Comparison of ENCODE assay signal across 14 mouse cellular contexts in genomic region chr6:31169343-31169742, GRCm38 (mm10).
DNase-seq lines count a peak whose midpoint lies in the region; ATAC-seq and TF ChIP-seq lines count a peak whose summit lies in the region.
"Had no signal": no experiment of that assay in that cellular context is flagged by ENCODE, and none has a peak within 500 bp of the region (broad histone marks: within the 10 kb centered on the region; RNA-seq: fewer than 3 reads in every experiment).

No protein-coding gene starts in this region.

- peak; percentile 84 for DNase-seq in A20 (ENCODE audit: low read depth, low spot score)
- DNase-seq in liver, postnatal 0 days, result no peak
- no peak for DNase-seq in retina, postnatal 1 day
- DNase-seq in adrenal gland, adult (ENCODE audit: inconsistent age in 2 of 2, low spot score in 1 of 2), result no peak
- DNase-seq in hindbrain, embryonic 10.5 days (ENCODE audit: low spot score), result no peak
- DNase-seq: cerebellum, adult 8-10 months; heart, postnatal 4 days; kidney, adult 18-20 months; kidney, postnatal 4 days; lung, postnatal 4 days had no signal

- TF ChIP-seq EP300 in liver, postnatal 0 days (IDR thresholded peaks at IDR 0.05; ENCODE audit: low read depth), result peak; percentile 74

- H3K27me3 ChIP-seq in liver, postnatal 0 days (ENCODE audit: insufficient read depth, low read length), result no peaks in the 10 kb centered on the region
- no peaks in the 10 kb centered on the region for H3K27me3 ChIP-seq in hindbrain, embryonic 10.5 days (ENCODE audit: insufficient read depth, poor library complexity, severe bottlenecking)
- H3K27me3 ChIP-seq: stomach, embryonic 15.5 days had no signal

- 48% methylated on average over 9 of the region's 9 CpGs for WGBS in liver, postnatal 0 days (ENCODE audit: insufficient replicate concordance)
- WGBS in hindbrain, embryonic 10.5 days, result 88% methylated on average over 9 of the region's 9 CpGs

- H3K4me1 ChIP-seq in liver, postnatal 0 days (ENCODE audit: insufficient read depth), result no peaks in the 10 kb centered on the region
- no peaks in the 10 kb centered on the region for H3K4me1 ChIP-seq in hindbrain, embryonic 10.5 days (replicated peaks)
- H3K4me1 ChIP-seq: stomach, embryonic 15.5 days had no signal

- H3K9ac ChIP-seq in liver, postnatal 0 days (replicated peaks), result no peak overlapping the region
- H3K9ac ChIP-seq: stomach, embryonic 15.5 days had no signal

- no peaks in the 10 kb centered on the region for H3K9me3 ChIP-seq in liver, postnatal 0 days (ENCODE audit: low read length)
- no peaks in the 10 kb centered on the region for H3K9me3 ChIP-seq in hindbrain, embryonic 10.5 days
- H3K9me3 ChIP-seq: stomach, embryonic 15.5 days had no signal

- peak; percentile 88 for ATAC-seq in CD4-positive, CD25-positive, alpha-beta regulatory T cell, adult 4 months
- peak; percentile 81 for ATAC-seq in granulocyte monocyte progenitor cell, adult 5-6 weeks (replicated peaks; ENCODE audit: poor library complexity, severe bottlenecking)
- ATAC-seq in liver, postnatal 0 days, result peak; percentile 25; the same call in 1 of the 2 replicates

- TF ChIP-seq CTCF in liver, postnatal 0 days (IDR thresholded peaks at IDR 0.05; ENCODE audit: low read depth), result no peak

- no peaks in the 10 kb centered on the region for H3K36me3 ChIP-seq in liver, postnatal 0 days (replicated peaks; ENCODE audit: insufficient read depth, low read length)
- no peaks in the 10 kb centered on the region for H3K36me3 ChIP-seq in hindbrain, embryonic 10.5 days
- H3K36me3 ChIP-seq: stomach, embryonic 15.5 days had no signal

- no peak overlapping the region for H3K27ac ChIP-seq in liver, postnatal 0 days (ENCODE audit: low read depth)
- no peak overlapping the region for H3K27ac ChIP-seq in hindbrain, embryonic 10.5 days
- H3K27ac ChIP-seq: left cerebral cortex, adult 2 months; stomach, embryonic 15.5 days had no signal

- no peak overlapping the region for H3K4me3 ChIP-seq in liver, postnatal 0 days (ENCODE audit: low read depth, low read length)
- no peak overlapping the region for H3K4me3 ChIP-seq in hindbrain, embryonic 10.5 days
- H3K4me3 ChIP-seq: left cerebral cortex, adult 2 months; stomach, embryonic 15.5 days had no signal

- H3K4me2 ChIP-seq in liver, postnatal 0 days (ENCODE audit: low read depth, low read length), result no peak overlapping the region
- H3K4me2 ChIP-seq: stomach, embryonic 15.5 days had no signal

Comparison
In these comparisons a context has a peak if more than half of its experiments do, and no peak if none do; other contexts are left out.
1. ATAC-seq: peak in every context shown above with its lines; median percentile 88 in CD4-positive, CD25-positive, alpha-beta regulatory T cell, adult 4 months; 81 in granulocyte monocyte progenitor cell, adult 5-6 weeks; 25 in liver, postnatal 0 days.